Mouse (Mus musculus): ENCODE measurements around the gene Nsg2.

The Nsg2 gene

GRCm38 (mm10) chr11:32083462-32083861 is 83.2 kb downstream of the Nsg2 start:
- DNase-seq (ENCODE audit: low spot score in 2 of 2) = no peak

GRCm38 (mm10) chr11:32086525-32086924 is 86.3 kb downstream of the Nsg2 start:
- no peak for DNase-seq (ENCODE audit: low spot score in 2 of 2)

- peak in 1 of 2 experiments; percentile 45 for DNase-seq (ENCODE audit: low spot score in 2 of 2)
Measured at GRCm38 (mm10) chr11:32087376-32087775, 87.1 kb downstream of the Nsg2 start.

- no peak for DNase-seq (ENCODE audit: low spot score in 2 of 2)
Measured at GRCm38 (mm10) chr11:32087779-32088442, 87.6 kb downstream of the Nsg2 start.

- DNase-seq (ENCODE audit: low spot score in 2 of 2) = no peak
Measured at GRCm38 (mm10) chr11:32095793-32096192, 95.5 kb downstream of the Nsg2 start.

GRCm38 (mm10) chr11:32096346-32096745 is 96.1 kb downstream of the Nsg2 start:
- DNase-seq (ENCODE audit: low spot score in 2 of 2) = no peak

GRCm38 (mm10) chr11:32101059-32101632 is 100.9 kb downstream of the Nsg2 start:
- DNase-seq (ENCODE audit: low spot score in 2 of 2) = no peak

GRCm38 (mm10) chr11:32102976-32103375 is 102.7 kb downstream of the Nsg2 start:
- DNase-seq (ENCODE audit: low spot score in 2 of 2) = no peak

GRCm38 (mm10) chr11:32104406-32105116 is 104.3 kb downstream of the Nsg2 start:
- DNase-seq (ENCODE audit: low spot score in 2 of 2) = no peak

GRCm38 (mm10) chr11:32105750-32106646 is 105.7 kb downstream of the Nsg2 start:
- DNase-seq (ENCODE audit: low spot score in 2 of 2) = no peak

GRCm38 (mm10) chr11:32106647-32106985 is 106.4 kb downstream of the Nsg2 start:
- DNase-seq (ENCODE audit: low spot score in 2 of 2) = no peak

GRCm38 (mm10) chr11:32108441-32108840 is 108.2 kb downstream of the Nsg2 start:
- no peak for DNase-seq (ENCODE audit: low spot score in 2 of 2)

All from cerebellum, postnatal 4 days (tissue).